Mouse (Mus musculus) neutrophil, adult 5-6 weeks (primary cell): ENCODE measurements around the gene Cmtm4. TPM values are rescaled to one million over a fixed set of nuclear protein-coding genes. Genes with fewer than 3 reads are reported as not detected.

Source experiments
- ATAC-seq: fragments of 151-379, 151-347 bp; 2 replicates; pipeline ENCODE4 v1.8.0; 2017; ENCODE audit warnings: mild to moderate bottlenecking, moderate TSS enrichment; ENCODE audit not compliant: insufficient number of reproducible peaks, poor library complexity, low FRiP score, severe bottlenecking; ENCODE audit errors: extremely low read depth
- total RNA-seq: library from RNA; stranded (forward); fragments of 200-1000 nt; gene quantifications from 2 replicates; pipeline ENCODE4 v1.2.3, GENCODE M21; 2017

The Cmtm4 gene
- total RNA-seq, 1 experiment from 2014 or later, result 0.81 TPM

GRCm38 (mm10) chr8:104412805-104413532 is 17.4 kb upstream of the Cmtm4 start:
- no peak for ATAC-seq

DNA sequence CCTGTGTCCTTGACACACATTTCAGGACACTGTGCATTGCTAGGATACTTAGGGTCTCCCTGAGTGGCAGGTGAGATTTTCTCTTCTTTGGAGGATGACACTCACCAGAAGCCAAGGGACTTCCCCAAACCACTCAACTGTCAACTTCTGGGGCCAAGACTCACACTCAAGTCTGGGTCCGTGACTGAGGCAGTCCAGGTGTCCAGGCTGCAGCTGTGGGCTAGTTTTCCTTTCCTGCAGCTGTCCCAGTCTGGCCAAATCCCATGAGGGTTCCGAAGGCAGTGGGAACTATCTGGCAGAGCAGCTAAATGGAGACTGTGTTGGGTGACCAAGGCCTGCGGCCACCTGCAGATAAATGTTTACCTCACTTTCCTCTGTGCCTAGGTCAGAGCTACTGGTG is 16.4 kb upstream of the Cmtm4 start:
- peak; percentile 19; the same call in 1 of the 2 replicates for ATAC-seq

DNA sequence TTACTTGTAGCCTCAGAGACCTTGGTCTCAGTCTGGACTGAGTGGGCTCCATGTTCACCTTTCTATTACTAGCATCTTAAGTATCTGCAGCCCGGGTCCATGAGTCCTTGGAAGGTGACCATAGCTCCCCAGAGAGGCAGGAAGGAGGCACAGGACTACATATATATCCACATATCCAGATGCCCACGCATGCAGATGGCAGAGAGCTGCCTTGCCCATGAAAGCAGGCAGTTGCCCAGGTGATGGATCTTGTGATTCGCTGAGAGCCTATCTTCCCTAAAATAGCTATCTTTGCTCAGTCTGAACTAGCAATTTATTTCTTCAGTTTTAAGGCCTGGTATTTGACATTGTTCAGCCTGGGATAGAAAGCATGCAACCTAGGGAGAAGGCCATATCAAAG is 15.9 kb upstream of the Cmtm4 start:
- ATAC-seq, result no peak

- ATAC-seq, result no peak
Observed at GRCm38 (mm10) chr8:104410628-104411273, 15.1 kb upstream of the Cmtm4 start.

- ATAC-seq, result no peak
Observed at GRCm38 (mm10) chr8:104408328-104409110, 12.9 kb upstream of the Cmtm4 start.

GRCm38 (mm10) chr8:104406340-104407128 is 10.9 kb upstream of the Cmtm4 start:
- no peak for ATAC-seq

- ATAC-seq, result no peak
Observed at GRCm38 (mm10) chr8:104405430-104406187, 10.0 kb upstream of the Cmtm4 start.

DNA sequence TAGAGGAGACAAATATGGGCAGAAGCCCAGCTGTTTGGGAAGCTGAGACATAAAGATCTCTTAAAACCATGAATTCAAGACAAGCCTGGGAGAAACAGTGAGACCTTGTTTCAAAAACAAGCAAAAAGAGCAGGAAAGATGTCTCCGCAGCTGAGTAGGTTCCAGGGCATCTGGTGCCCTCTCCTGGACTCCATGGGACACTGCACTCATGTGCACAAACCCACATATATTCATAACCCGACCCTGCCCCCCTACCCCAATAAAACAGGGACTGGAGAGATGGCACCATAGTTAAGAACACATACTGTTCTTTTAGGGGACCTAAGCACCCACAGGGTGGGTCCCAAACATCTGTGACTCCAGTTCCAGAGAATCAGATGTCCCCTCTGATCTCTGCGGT is 8.0 kb upstream of the Cmtm4 start:
- no peak for ATAC-seq

DNA sequence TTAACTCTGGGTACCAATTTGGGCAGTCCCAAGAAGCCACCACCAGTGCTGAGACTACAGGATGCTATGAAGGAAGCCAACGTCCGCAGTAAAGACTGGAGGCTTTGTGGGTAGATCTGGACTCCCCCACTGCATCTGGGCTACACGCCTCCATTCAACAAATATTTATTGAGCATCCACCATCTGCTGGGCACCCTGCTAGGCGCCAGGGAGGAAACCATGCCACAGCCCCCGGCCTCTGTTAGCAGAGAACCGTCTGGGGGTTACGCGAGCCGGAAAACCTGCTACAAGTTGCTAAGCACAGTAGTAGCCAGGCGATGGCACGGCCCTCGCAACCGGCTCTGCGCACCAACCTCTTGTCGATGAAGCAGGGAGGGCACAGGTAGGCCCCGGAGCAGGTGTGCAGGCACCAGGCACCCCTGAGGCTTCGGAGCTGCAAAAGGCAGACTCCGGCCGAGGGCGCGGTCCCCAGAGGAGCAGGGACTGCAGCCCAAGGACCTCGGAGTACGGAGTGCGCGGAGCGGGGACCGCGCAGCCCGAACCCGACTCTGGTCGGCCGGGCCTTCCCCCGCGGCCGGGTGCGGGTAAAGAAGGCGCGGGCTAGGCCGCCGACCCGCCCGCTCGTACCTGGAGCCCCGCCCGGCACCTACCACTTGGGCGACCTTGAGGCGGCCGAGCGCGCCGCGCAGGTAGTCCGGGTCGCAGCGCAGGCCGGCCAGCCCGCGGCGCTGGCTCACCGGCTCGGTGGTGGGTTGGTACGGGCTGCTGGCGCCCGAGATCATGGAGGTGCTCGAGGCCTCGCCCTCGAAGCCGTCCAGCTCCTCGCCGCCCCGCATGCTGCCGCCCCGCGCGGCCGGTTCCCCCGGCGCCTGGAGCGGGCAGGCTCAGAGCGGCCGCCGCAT is 555 bp downstream of the Cmtm4 start:
- ATAC-seq, result peak; percentile 25; the same call in 1 of the 2 replicates

- ATAC-seq, result no peak
Observed at GRCm38 (mm10) chr8:104393767-104394166, 1.8 kb downstream of the Cmtm4 start.

- ATAC-seq, result no peak
Observed at GRCm38 (mm10) chr8:104393139-104393538, 2.5 kb downstream of the Cmtm4 start.

GRCm38 (mm10) chr8:104390245-104390644 is 5.4 kb downstream of the Cmtm4 start:
- ATAC-seq, result no peak

- no peak for ATAC-seq
Observed at GRCm38 (mm10) chr8:104387980-104388379, 7.6 kb downstream of the Cmtm4 start.

GRCm38 (mm10) chr8:104387501-104387900 is 8.1 kb downstream of the Cmtm4 start:
- no peak for ATAC-seq

DNA sequence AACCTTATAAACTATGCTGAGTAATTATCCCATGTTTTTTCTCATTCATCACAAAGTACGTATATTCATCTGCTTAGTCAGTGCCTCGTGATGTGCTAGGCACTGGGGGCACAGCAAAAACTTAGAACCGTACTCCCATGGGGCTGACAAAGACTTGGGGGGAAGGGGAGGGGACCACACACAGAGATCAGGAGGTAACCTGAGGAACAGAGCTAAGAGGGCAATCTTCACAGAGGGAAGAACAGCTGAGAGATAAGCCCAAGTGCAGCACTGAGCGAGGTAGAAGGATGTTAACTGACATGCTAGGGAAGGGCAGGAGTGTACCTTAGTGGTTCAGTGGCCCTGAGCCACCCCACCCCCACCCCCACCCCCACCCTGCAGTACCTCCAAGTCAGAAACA is 8.9 kb downstream of the Cmtm4 start:
- no peak for ATAC-seq

DNA sequence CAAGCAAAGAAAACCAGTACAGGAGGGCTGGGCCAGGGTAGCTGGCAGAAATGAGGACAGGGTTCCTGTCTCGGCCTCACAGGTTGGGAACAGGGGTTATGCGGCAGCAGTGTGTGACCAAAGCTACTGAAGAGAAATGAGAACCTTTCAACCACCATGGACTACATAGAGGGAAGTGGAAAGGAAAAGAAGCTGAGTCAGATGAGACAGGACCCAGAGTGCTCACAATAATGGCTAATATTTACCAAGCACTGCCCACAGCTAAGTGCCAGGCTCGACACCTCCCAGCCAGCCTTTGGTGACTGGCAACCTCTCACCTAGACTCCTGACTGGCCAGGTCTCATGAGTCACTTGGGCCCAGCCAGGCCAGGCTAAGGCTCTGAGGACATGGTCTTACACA is 11.6 kb downstream of the Cmtm4 start:
- ATAC-seq, result no peak

- no peak for ATAC-seq
Observed at GRCm38 (mm10) chr8:104383296-104383695, 12.3 kb downstream of the Cmtm4 start.
